Mouse (Mus musculus): Measurements from ENCODE around the gene Exoc6b.

Gene Exoc6b

GRCm38 (mm10) chr6:84885080-84885479 is 184.2 kb downstream of the Exoc6b start:
- DNase-seq (ENCODE audit: extremely low read depth, low read depth, low spot score): no peak

- DNase-seq (ENCODE audit: extremely low read depth, low read depth, low spot score): no peak
These were observed 185.6 kb downstream of the Exoc6b start for GRCm38 (mm10) chr6:84883720-84884119.

- DNase-seq (ENCODE audit: extremely low read depth, low read depth, low spot score): no peak
These were observed 186.4 kb downstream of the Exoc6b start for GRCm38 (mm10) chr6:84882663-84883517.

- no peak for DNase-seq (ENCODE audit: extremely low read depth, low read depth, low spot score)
These were observed 193.4 kb downstream of the Exoc6b start for GRCm38 (mm10) chr6:84875869-84876268.

- no peak for DNase-seq (ENCODE audit: extremely low read depth, low read depth, low spot score)
These were observed 202.2 kb downstream of the Exoc6b start for GRCm38 (mm10) chr6:84867114-84867513.

GRCm38 (mm10) chr6:84864625-84865024 is 204.7 kb downstream of the Exoc6b start:
- DNase-seq (ENCODE audit: extremely low read depth, low read depth, low spot score): no peak

GRCm38 (mm10) chr6:84863816-84864375 is 205.4 kb downstream of the Exoc6b start:
- DNase-seq (ENCODE audit: extremely low read depth, low read depth, low spot score): no peak

GRCm38 (mm10) chr6:84845665-84846064 is 223.6 kb downstream of the Exoc6b start:
- DNase-seq (ENCODE audit: extremely low read depth, low read depth, low spot score): no peak

GRCm38 (mm10) chr6:84841138-84841537 is 228.2 kb downstream of the Exoc6b start:
- DNase-seq (ENCODE audit: extremely low read depth, low read depth, low spot score): no peak

GRCm38 (mm10) chr6:84807546-84807945 is 261.8 kb downstream of the Exoc6b start:
- no peak for DNase-seq (ENCODE audit: extremely low read depth, low read depth, low spot score)

- no peak for DNase-seq (ENCODE audit: extremely low read depth, low read depth, low spot score)
These were observed 263.1 kb downstream of the Exoc6b start for GRCm38 (mm10) chr6:84806132-84806730.

GRCm38 (mm10) chr6:84798736-84799135 is 270.6 kb downstream of the Exoc6b start:
- DNase-seq (ENCODE audit: extremely low read depth, low read depth, low spot score): no peak

GRCm38 (mm10) chr6:84783994-84784393 is 285.3 kb downstream of the Exoc6b start:
- DNase-seq (ENCODE audit: extremely low read depth, low read depth, low spot score): no peak

- DNase-seq (ENCODE audit: extremely low read depth, low read depth, low spot score): no peak
These were observed 289.3 kb downstream of the Exoc6b start for GRCm38 (mm10) chr6:84779987-84780386.

GRCm38 (mm10) chr6:84778970-84779369 is 290.3 kb downstream of the Exoc6b start:
- no peak for DNase-seq (ENCODE audit: extremely low read depth, low read depth, low spot score)

GRCm38 (mm10) chr6:84775908-84776307 is 293.4 kb downstream of the Exoc6b start:
- no peak for DNase-seq (ENCODE audit: extremely low read depth, low read depth, low spot score)

- no peak for DNase-seq (ENCODE audit: extremely low read depth, low read depth, low spot score)
These were observed 314.0 kb downstream of the Exoc6b start for GRCm38 (mm10) chr6:84755266-84755665.

- DNase-seq (ENCODE audit: extremely low read depth, low read depth, low spot score): no peak
These were observed 316.4 kb downstream of the Exoc6b start for GRCm38 (mm10) chr6:84752806-84753420.

- DNase-seq (ENCODE audit: extremely low read depth, low read depth, low spot score): no peak
These were observed 317.9 kb downstream of the Exoc6b start for GRCm38 (mm10) chr6:84751409-84751808.

- DNase-seq (ENCODE audit: extremely low read depth, low read depth, low spot score): no peak
These were observed 322.4 kb downstream of the Exoc6b start for GRCm38 (mm10) chr6:84746847-84747395.

GRCm38 (mm10) chr6:84746193-84746846 is 323.0 kb downstream of the Exoc6b start:
- no peak for DNase-seq (ENCODE audit: extremely low read depth, low read depth, low spot score)
